Mouse (Mus musculus) adrenal gland, adult (tissue): Measurements from ENCODE around the gene Pde1b.

Experiments
- DNase-seq, 2 experiments: peaks; one replicate each; pipeline ENCODE4 v3.0.0; 2022 to 2023; ENCODE audit warnings: low spot score in 1 of 2; ENCODE audit not compliant: inconsistent age in 2 of 2

Pde1b gene

DNA sequence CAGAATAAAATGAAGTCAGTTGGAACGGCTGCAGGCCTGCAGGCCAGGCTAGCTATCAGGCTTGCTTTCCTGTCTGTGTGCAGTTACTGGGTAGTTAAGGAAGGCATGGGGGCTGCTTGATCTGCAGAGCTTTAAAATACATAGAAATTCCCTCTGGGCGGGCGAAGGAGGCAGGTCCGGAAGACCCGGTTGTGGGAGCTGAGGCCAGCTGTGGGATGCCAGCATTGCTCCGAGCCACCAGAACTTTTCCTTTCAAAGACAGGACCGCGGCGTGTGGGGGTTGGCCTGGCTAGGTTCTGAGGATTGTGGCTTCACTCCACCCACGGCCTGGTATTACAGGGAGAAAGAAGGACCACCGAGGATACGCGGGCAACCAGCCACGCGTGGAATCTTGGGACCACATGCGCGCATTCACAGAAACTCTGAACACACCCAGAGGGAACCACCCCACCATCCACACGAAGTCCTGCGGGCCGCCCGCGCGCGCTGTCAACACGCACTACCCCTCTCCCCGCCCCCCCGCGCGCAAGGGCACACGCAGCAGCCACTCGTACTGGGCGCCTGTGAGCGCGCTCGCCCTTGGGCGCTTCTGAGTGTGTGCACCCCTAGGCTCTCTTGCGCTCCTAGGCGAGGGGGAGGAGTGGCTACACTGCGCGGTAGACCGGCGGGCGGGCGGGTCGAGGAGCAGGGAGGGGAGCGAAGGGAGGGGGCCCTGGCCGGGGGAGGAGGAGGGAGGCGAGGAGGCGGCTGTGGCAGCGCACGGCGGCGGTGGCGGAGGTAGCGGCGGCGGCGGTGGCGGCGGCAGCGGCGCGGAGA is at the start of gene Pde1b:
Gene Pde1b, plus strand, starts transcription at position 600 of the 816 bp plus-strand sequence.
- peak; percentile 80 to 87 for DNase-seq

DNA sequence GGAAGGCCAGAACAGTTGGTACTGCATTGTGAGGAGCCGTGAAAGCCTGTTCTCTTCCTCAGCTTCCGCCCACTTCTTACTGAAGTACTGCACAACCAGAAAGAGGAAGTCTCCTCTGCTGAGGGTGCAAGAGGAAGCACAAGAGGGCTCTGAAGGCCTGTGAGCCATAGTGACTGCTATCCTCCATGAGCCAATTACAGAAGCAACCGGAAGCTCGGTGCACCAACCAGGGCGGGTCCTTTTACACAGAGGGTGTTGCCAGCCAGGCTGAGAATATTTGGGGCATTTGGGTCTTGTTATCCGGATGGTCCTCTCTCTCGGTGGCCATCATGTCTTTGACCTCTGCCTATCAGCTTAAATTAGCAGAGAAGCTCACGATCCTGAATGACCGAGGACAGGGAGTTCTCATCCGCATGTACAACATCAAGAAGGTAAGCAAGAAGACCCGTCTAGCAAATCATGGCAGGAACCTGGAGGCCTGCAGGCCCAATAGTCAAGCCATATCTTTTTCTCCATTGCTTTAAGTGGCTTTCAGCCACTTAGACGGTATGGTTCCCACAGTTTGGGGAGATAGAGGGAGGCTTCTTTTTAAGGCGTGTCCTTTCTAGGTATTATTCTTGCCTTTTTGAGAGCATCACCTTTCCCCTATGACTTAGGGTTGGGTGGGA is 49.1 kb upstream of the Pde1b start, which contains the start of gene Nckap1l:
Gene Nckap1l, plus strand, starts transcription at position 244 of the 668 bp plus-strand sequence.
- peak; percentile 13 to 55 for DNase-seq

DNA sequence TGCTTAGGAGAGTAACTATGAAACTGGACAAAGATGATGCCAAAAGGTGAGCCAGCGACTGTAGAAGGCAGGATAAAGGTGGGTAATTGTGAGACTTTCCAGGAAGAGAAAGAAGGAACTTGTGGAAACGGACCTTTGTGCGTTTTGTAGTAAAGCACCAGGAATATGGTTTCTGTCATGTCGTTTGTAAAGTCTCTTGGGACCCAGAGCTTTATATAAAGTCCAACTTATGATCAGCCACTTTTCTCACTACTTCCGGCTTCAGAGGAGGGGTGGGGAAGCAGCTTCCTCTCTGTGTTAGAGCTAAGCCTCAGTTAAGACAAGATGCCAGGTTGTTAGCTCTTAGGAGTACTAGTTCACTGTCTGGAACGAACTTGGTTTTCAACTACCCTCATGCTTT is 48.4 kb upstream of the Pde1b start:
- no peak for DNase-seq

DNA sequence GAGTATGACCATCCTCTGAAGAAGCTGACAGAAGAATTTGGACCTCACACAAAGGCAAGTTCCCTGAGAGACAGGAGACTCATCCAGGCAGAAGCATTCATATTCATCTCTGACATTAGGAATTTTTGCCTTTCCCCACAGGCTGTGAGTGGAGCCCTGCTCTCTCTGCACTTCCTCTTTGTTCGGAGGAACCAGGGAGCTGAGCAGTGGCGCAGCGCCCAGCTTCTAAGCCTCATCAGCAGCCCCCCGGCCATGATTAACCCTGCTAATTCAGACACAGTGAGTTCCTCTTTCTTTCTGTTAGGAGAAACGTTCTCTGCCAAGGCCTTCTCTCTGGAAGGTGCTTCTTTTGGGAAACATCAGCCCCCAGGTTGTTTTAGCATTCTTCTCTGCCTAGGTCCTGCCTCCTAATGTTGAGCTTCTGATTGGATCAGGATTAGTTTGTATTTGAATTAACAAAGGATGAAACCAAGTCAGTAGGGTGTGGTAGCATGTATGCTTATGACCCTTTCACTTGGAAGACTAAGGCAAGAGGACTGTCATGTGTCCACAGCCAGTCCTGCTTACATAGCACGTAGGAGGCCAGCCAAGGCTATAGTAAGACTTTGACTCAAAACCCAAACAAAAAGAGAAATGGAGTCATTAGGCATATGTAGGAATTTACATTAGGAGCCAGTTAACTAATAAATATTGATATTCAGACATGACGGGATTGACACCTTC is 40.1 kb upstream of the Pde1b start:
- DNase-seq, result no peak

DNA sequence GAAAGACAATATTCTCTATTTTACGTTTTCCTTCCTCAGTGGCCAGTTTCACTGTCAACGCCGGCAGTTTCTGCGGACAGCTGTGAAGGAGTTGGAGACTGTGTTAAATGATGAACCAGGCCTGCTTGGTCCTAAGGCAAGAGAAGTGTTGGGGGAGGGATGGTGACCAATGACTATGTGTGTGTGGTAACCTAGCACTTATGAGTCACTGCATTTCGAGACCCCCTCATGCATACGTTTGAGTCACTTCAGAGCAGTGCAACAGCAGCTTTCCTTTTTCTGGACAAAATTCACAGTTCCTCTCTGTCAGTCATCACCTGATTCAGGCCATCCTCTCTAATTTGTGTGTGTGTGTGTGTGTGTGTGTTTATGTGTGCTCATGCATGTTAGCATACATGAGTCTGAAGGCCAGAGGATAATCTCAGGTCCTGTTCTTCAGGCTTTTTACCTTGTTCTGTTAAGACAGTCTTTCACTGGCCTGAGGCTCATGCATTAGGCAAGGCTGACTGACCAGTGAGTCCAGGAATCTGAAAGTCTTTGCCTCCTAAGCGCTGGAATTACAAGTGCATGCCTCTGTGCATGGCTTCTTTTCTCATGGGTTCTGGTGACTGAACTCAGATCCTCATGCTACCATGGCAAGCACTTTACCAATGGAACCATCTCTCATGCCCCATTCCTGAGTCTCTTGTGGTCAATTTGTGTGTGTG is 31.2 kb upstream of the Pde1b start:
- DNase-seq, result no peak

DNA sequence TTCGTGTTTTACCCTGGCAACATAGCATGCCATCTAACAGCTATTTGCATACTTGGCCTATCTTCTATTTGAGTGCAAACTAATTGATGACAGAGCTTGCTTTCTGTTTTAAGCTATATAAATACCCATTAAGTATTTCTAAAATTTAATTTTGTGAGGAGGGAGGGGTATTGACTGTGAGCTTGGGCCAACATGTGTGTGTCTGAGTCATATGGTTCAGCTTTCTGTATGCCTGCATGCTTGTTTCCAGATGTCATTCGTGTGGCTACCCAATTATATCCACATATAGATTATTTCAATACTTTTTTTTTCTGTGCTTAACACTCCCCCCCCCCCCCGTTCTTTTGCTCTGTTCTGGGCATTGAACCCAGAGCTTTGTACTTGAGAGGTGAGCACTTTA is 30.6 kb upstream of the Pde1b start:
- DNase-seq, result no peak

DNA sequence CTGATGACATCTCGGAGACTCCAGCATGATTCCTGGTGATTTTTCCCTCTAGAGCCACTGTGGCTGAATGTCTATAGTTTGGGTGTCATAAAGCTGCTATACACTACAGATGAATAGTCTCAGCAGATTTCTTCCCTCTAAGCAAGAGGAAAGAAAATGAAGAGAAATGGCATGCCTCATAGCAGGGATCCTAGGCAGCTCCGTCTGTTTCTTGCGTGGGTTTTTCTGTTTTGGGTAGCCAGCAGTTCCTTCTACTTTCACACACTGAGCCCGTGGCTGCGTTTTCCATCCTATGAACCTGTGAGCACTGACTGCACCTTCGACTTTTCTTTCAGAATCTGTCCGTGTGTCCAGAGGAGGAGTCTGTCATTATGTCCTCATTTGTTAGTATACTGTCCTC is 29.7 kb upstream of the Pde1b start:
- no peak for DNase-seq

DNA sequence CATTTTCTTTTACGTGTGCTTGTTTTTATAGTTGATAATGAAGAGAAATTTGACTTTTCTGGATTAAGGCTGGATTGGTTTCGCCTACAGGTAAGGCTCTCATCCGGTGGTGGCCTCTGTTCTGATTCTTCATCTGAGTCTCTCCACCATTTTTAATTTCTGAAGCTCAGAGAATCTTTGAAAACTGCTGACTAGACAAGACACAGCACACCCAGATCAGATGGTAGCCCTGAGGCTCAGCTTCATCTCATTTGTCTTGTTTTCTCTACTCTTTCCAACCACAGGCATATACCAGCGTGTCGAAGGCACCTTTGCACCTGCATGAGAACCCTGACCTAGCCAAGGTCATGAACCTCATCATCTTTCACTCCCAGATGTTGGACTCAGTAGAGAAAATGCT is 29.1 kb upstream of the Pde1b start:
- DNase-seq, result no peak

DNA sequence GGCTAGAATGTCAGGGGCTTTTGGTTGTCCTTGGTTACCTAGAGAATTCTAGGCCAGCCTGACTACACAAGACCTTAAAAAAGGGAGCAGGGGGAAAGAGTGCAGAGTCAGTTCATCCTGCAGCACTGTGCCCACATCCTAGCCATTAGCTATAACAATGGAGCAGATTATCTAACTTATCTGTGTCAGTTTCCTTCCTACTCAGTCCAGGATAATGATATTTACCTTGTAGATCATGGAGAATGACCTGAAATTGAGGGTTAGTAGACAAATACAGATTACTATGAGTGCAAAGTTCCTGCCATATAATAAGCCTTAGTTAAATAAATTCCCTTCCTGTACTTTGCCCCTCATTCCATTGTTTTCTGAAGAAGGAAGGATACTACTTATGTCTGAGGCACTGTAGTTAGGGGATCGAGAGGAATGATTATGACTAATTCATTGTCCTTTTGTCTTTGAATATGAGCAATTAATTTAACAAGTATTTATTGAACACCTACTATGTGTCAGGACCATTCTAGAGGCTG is 23.7 kb upstream of the Pde1b start:
- DNase-seq, result no peak

DNA sequence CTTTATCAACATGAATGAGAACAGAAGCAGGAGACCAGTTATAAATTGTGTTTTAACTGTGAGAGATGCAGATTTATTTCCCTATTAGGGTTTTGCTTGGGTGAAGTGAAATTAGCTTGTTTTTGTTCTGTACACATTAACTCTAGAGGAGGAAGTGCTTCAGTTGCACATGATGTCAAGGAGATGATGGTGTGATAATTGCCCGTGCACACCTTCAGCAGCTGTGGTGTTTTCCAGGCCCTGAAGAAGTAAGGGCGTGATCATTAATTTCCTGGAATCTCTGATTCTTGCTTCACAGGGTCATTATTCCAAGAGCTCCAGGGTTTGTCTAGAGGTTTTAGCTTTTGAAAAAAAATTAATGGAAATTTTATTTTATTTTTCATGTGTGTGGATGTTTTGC is 22.7 kb upstream of the Pde1b start:
- DNase-seq, result no peak

DNA sequence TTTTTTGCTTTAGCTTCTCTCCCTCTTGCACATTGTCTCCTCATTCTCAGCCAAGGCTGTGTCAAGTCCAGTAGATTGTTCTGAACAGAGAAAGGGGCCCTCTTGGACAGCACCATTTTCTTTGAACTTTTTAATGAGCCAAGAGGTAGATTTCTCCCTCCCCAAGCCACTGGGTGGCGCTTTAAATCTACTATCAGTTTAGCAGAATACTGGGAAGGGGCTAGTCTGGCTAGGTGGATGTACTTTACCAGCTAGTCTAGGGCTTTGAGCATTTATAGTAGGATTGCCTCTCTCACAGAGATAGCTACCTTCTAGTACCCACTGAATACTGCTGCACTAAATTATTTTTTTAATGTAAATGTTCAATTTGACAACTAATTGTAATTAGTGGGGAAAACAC is 20.3 kb upstream of the Pde1b start:
- peak in 1 of 2 experiments; percentile 72 for DNase-seq

DNA sequence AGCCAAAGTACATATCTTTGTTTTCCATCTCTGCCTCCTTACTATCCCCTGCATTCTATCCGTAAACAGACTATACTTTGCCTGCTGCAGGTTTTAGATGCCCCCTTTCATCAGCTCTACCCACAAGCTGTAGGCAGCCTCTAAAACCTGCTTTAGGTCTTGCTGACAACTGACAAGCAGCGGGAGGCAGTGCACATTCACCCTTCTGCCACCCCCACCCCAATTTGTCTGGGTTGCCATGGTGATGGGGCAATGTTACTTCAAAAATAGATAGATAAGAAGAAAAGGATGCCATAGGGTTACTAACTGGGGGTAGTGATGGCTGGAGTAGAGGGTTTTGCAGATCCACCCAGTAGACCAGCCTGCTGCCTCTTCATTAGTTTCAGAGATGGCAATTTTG is 18.3 kb upstream of the Pde1b start:
- no peak for DNase-seq

DNA sequence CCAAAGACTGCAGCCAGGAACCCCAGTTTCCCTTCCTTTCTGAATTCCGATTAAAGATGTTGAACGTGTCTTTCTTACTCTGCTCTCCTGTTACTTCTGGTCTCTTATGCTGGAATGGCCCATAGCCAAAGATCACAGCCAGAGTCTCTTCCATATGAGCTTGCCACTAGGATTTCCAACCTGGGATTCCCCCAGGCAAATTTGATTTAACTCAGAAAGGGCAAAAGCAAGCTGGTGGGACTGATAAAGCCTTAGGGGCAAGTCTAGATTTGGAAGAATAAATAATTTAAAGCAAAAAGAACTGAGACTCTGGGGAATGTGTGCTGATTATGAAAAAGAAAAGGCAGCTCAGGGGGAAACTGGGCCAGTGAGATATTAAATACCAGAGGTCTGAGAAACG is 17.7 kb upstream of the Pde1b start:
- no peak for DNase-seq

DNA sequence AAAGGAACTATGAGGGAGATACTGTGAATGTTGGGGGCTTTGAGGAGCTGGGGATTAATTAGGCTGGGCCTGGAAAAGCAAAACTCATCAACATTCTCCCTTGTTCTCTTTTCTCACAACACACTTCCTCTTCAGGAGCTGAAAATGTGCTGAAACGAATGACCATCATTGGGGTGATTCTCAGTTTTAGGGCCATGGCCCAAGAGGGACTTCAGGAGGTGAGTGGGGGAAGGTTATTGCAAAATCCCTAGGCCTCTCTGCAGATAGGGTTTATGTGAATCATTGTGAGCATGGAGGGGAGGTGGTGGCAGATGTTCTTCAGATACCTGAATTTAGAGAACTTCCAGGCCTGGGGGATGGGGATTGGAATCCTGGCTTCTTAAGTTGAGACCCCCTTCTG is 16.2 kb upstream of the Pde1b start:
- DNase-seq, result no peak

DNA sequence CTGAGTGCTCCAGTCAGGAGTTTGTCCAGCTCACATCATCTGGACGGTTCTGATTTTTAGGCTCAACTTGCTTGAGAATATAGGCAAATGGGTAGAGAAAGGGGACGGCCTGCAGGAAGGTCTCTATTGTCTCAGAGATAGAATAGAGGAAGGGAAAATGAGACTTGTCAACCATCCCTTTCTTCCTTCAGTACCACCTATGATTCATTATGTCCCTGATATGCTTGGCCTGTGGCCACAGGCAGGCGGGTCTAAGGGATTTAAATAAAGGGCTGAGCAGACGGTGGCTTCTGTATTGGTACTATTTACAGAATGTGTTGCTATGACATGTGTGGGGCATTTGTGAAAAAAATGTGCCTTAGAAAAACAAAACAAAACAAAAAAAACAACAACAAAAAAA is 14.5 kb upstream of the Pde1b start:
- DNase-seq, result peak in 1 of 2 experiments; percentile 32

DNA sequence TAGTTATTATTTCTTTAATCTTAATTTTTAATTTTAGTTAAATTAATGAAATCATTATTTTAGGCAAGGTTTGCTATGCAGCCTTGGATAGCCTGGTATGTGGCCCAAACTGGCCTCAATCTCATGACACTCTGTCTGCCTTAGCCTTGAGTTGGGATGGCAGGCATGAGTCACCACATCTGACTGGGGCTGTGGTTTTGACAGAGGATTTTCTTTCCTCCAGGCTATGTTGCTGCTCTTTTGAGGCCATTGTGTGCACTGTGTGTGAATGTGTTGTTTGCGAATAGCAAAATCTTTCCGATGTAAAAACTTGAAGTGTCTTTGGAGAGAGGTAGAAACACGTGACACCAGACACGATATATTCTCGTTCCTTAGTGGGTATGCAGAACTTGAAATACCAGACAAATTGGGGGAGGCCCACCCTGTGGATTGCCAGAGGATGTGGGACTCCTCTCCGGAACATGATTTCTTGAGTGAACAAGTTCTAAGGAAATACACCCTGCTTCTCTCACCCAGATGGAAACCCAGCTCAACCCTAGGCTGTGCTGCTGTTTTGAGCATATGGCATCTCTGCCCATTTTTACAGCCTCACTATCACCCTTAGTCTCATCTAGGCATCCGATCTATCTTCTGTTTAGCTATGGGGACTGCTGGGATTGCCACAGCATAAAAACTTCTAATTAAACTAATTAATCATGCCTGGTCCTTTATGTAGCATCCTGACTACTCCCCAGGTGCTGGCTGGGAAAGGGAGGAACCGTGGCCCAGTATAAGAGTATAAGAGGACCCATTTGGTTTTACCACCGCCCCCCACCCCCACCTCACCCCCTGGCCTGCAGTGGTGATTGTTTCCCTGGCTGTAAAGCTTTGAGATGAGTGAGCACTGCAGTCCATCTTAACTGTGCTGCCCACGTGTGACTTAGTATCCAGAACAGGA is 6.4 kb upstream of the Pde1b start:
- peak; percentile 83 to 88 for DNase-seq

DNA sequence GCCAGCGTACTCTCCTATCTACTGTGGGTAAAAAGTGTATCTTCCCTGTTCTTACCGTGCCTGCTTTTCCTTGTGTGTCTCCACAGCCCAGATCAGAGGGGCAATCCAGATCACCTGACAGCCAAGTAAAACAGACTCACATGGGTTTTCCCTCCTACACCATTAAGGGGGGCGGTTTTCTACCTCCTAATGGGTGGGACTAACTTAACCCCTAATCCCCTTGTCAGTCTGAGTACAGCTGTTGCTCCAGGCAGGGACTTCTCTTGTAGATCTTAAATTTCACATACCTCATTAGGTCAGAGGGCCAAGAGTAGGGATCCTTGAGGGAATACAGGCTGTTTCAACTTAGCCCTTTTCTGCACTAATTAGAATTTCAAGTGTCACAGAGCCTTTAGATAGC is 4.7 kb upstream of the Pde1b start:
- no peak for DNase-seq

DNA sequence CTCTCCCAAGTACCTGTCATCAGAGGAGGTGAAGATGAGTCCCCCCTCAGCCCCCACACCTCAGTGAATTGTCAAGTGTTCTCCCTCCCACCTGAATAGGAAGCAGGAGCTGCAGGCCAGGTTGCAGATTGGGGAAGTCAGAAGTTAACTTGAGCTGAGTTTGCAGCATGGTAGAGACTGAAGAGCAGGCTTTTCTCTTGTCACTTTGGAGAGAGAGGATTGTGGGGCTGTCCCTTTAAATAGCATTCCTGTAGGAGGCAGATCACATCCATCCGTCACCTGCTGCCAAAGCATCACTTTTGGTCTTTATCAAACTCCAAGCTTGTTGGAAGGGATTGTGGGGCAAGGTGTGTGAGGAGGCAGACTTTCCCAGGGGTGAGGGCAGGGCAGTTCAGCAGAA is 2.1 kb upstream of the Pde1b start:
- DNase-seq, result no peak

DNA sequence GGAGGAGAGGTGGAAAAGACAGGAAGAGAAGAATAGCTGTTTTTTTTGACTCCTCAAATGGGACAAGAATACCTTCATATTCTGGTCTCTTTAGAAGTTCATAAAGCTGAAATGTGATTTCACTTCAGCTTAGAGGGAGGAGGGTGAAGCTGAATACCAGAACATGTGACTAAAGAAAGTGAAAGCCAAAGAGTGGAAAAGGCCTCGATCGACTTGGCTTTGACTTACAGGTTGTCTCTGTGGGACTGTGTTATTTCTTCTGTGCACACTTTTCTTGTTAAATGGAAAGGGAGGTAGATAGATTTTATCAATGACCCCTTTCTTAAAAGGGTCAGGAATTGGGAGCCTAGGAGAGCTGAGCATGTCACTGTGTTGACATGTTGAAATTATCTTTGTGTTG is 1.6 kb upstream of the Pde1b start:
- DNase-seq, result peak in 1 of 2 experiments; percentile 58

DNA sequence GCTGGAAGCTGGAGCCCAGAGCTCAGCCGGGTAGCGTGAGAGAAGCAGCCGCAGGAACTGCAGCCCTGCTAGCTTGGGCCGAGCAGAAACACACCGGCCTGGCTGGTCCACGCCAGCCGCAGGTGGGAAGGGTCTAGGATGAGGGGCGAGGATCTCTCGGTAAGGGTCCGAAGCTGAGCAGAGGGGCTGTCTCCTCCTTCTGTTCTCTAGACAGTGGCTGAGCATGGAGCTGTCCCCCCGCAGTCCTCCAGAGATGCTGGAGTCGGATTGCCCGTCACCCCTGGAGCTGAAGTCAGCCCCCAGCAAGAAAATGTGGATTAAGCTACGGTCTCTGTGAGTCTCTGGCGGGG is 392 bp downstream of the Pde1b start:
- no peak for DNase-seq
